Mouse (Mus musculus) adipocyte (in vitro differentiated cells): ENCODE results near the gene Gcsh.

Experiments
- DNase-seq: peaks from one replicate; pipeline ENCODE4 v3.0.0-alpha.2; 2016; ENCODE audit warnings: low spot score

Gcsh gene

GRCm38 (mm10) chr8:116993095-116993867 lies at the start of gene Gcsh:
Gene Gcsh, minus strand, starts transcription at chr8:116993537.
- DNase-seq = peak; percentile 100

GRCm38 (mm10) chr8:117039843-117040242 lies 46.5 kb upstream of the Gcsh start:
- DNase-seq = no peak

- DNase-seq = no peak
These were observed 44.1 kb upstream of the Gcsh start for GRCm38 (mm10) chr8:117037374-117037935.

GRCm38 (mm10) chr8:117033393-117033792 lies 40.1 kb upstream of the Gcsh start:
- DNase-seq = no peak

GRCm38 (mm10) chr8:117032609-117033008 lies 39.3 kb upstream of the Gcsh start:
- no peak for DNase-seq

GRCm38 (mm10) chr8:117031476-117031875 lies 38.1 kb upstream of the Gcsh start:
- no peak for DNase-seq

- no peak for DNase-seq
These were observed 35.3 kb upstream of the Gcsh start for GRCm38 (mm10) chr8:117028686-117029085.

GRCm38 (mm10) chr8:117027601-117028000 lies 34.3 kb upstream of the Gcsh start:
- no peak for DNase-seq

- DNase-seq = no peak
These were observed 29.1 kb upstream of the Gcsh start for GRCm38 (mm10) chr8:117022297-117022993.

GRCm38 (mm10) chr8:117019323-117020275 lies 26.3 kb upstream of the Gcsh start:
- DNase-seq = no peak

- no peak for DNase-seq
These were observed 24.6 kb upstream of the Gcsh start for GRCm38 (mm10) chr8:117017896-117018295.

GRCm38 (mm10) chr8:117017006-117017405 lies 23.7 kb upstream of the Gcsh start:
- no peak for DNase-seq

GRCm38 (mm10) chr8:117015670-117016069 lies 22.3 kb upstream of the Gcsh start:
- DNase-seq = no peak

- no peak for DNase-seq
These were observed 18.0 kb upstream of the Gcsh start for GRCm38 (mm10) chr8:117011366-117011765.

GRCm38 (mm10) chr8:116994016-116994716 lies 829 bp upstream of the Gcsh start:
- no peak for DNase-seq

GRCm38 (mm10) chr8:116992176-116992971 lies 963 bp downstream of the Gcsh start:
- peak; percentile 65 for DNase-seq

GRCm38 (mm10) chr8:116991241-116991640 lies 2.1 kb downstream of the Gcsh start:
- DNase-seq = no peak

GRCm38 (mm10) chr8:116989842-116990241 lies 3.5 kb downstream of the Gcsh start:
- DNase-seq = no peak

GRCm38 (mm10) chr8:116980117-116980516 lies 13.2 kb downstream of the Gcsh start:
- DNase-seq = peak; percentile 89

GRCm38 (mm10) chr8:116978631-116979256 lies 14.6 kb downstream of the Gcsh start, which contains the start of gene 1700030J22Rik:
Gene 1700030J22Rik, minus strand, starts transcription at chr8:116978959.
- peak; percentile 100 for DNase-seq
